Mouse (Mus musculus) embryonic fibroblast, embryonic 13.5 days (primary cell): ENCODE data around the gene Gm20388. TPM values are rescaled to one million over a fixed set of nuclear protein-coding genes. Genes with fewer than 3 reads are reported as not detected.

Experiments
- H3K27ac ChIP-seq: 2 replicates; pipeline ENCODE4 v1.5.1; 2012; ENCODE audit warnings: low read length, control low read depth, inconsistent platforms; ENCODE audit not compliant: insufficient read depth
- H3K4me1 ChIP-seq: 2 replicates; pipeline ENCODE4 v1.6.1; 2011; ENCODE audit warnings: low read length; ENCODE audit not compliant: control insufficient read depth, insufficient read depth
- H3K4me3 ChIP-seq: 2 replicates; pipeline ENCODE4 v1.5.1; 2011; ENCODE audit warnings: mild to moderate bottlenecking, control low read depth, low read length; ENCODE audit not compliant: insufficient read depth
- CTCF ChIP-seq: IDR thresholded peaks from 2 replicates; pipeline ENCODE4 v1.5.1; 2011; ENCODE audit warnings: mild to moderate bottlenecking, control low read depth, low read length, moderate library complexity, borderline replicate concordance; ENCODE audit not compliant: insufficient read depth
- POLR2A ChIP-seq: IDR thresholded peaks from 2 replicates; pipeline ENCODE4 v1.6.1; 2011; ENCODE audit warnings: low read depth, mild to moderate bottlenecking, control low read depth, low read length, moderate library complexity
- polyA plus RNA-seq: library from polyadenylated mRNA; stranded (reverse); fragments of >200 nt; gene quantifications from 2 replicates; pipeline ENCODE4 v1.2.4, GENCODE M21; 2011; ENCODE audit warnings: low read depth; ENCODE audit not compliant: missing spikeins, insufficient read length

The Gm20388 gene
- polyA plus RNA-seq, 1 experiment = 82.8 TPM

DNA sequence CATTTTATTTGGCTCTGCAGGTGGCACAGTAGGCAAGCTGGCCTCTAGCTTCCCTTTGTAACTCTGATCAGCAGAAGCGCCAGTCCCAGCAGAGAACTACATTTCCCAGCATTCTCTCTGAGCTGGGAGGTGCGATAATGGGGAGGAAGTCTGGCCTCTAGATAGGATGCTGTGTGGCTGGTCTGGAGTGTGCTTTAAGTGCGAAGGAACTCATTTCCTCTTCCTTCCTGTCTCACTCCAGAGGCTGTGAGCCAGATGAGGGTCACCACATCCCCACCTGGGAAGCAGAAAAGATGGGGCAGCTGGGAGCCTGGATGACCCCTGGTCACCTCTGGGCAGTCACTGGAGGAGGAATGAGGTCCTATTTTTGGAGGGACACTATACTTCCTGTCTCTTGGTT is 1265.7 kb downstream of the Gm20388 start:
- no peak overlapping the region for H3K27ac ChIP-seq
- no peak for TF ChIP-seq CTCF
- no peak for TF ChIP-seq POLR2A
- no peak overlapping the region for H3K4me3 ChIP-seq
- H3K4me1 ChIP-seq = no peaks in the 10 kb centered on the region

DNA sequence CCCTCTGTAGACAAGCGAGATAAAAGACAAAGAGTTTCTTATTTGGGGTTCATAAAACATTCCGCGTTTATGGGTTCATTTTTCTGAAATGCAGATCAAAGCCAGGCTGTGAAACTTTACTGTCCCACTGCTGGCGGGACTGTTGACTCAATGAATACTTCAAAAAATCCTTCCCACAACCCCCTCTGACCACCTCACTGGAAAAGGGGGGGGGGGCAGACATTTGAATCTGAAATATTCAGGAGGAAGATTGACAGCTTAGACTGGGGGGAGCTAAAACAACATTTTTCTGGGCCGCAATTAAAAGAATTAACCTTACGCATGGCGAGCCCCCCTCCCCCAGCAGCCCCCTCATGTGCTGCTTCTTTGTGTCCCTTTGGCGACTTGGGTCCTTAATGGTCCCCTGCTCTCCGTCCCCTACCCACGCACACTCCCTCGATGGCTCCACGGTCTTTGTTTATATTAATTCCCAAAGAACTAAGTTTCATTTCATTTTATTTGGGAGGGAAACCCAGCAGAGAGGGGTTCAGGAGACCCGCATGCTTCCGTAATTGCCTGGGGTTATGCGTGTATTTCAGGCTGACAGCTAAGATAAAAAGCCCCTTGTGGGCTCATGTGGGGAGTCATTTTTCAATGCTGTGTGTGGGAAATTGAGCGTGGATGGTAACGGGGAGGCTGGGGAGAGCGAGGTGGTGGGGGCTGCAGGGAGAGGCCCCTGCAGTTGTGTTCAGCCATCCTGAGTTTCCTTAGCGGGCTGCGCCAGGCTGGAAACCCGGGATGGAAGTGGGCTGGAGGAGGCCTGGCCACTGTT is 1270.0 kb downstream of the Gm20388 start:
- no peak overlapping the region for H3K4me3 ChIP-seq
- TF ChIP-seq POLR2A (no peak), CTCF (no peak)
- H3K27ac ChIP-seq = no peak overlapping the region
- no peaks in the 10 kb centered on the region for H3K4me1 ChIP-seq

DNA sequence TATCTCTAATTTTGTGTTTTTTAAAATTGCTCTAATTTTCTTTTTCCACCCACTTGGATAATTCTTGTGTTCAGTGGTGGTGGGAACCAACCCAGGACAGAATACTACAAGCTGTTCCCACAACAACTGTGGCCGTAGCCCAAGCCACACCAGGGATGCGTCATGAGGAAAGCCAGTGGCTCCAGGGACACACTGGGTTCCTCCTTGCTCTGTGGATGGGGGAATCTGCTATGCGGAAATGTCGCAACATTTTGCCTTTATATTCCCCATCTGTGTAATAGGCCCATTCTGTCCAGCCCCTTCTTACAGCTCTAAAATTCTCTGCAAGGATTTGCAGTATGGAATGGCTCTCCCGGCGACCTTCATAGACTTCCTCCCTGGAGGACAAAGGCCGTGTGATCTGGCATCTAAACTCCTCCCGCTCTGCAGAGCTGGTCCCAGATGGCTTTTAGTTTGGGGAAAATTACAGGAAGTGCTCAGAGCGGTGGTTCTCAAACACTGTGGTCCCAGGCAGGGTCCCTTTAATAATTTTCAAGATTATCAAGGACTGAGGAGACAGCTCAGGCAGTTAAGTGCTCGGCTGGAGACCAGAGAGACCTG is 1270.7 kb downstream of the Gm20388 start:
- TF ChIP-seq CTCF (no peak), POLR2A (no peak)
- H3K4me3 ChIP-seq = no peak overlapping the region
- no peak overlapping the region for H3K27ac ChIP-seq
- no peaks in the 10 kb centered on the region for H3K4me1 ChIP-seq

DNA sequence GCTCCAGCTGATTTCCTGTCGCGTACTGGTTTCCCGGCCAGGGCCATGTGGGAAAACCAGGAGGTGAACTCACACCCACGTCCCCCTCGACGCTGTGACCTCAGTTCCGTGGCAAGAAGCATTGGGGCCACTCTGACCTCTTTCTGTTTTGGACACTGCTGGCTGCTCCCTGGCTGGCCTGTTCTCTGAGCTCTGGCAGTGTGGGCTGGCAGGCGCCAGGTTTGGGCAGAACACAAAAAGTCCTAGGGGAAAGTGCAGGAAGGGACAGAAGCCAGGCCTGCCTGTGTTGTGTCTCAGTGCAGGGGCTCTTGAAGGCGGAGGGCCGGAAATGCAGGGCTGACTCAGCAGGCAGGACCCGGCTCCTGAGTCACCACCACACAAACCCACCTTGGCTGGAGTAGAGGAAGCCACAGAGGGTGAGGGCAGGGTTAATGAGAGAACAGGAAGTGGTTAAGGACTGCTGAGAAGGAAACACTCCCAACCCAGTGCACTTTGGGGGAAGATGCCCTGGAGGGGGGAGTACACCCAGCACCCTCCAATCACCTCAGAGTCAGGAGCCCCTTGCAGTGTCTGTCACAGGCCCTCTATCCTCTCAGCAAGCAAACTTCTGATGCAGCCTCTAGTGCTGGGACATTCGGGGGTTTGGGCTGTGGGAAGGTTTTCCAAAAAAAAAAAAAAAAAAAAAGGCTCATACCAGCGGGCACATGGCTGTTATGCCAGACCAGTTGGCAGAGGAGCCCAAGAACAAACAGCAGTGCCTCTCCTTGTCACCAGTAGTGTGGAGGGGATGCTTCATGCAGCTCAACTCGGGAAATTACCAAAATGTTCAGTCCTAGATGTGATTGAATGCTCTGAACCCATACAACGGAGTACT is 1277.1 kb downstream of the Gm20388 start:
- H3K27ac ChIP-seq = peak overlapping the region; percentile 74

DNA sequence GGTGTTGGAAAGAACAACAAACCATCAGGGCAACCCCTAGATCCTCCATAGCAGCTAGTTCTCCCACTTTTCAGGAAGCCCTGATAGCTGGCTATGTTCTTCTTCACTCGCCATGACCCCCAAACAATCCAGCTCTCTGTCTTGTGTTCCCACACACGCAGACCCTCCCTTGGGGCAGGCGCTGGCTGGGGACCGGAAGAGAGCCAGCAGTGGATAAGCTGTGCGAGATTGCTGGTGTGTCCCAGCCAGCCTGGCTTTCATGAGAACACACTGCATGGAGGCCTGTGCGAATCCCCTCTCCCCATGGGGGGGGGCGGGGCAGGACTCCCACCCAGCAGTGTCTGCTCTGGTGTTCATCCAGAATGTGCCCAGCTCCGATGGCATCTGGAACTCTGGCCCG is 1278.4 kb downstream of the Gm20388 start:
- 0 out of 2 replicates have a peak, but pooled peaks cover 2% of the 10 kb centered on the region for H3K4me1 ChIP-seq
- H3K4me3 ChIP-seq = no peak overlapping the region
- H3K27ac ChIP-seq = no peak overlapping the region
- TF ChIP-seq POLR2A (no peak), CTCF (no peak)

More for the DNA sequence above, 1277.1 kb downstream of the Gm20388 start:
- TF ChIP-seq CTCF (no peak), POLR2A (no peak)
- Histone ChIP-seq H3K4me3 (no peak overlapping the region), H3K4me1 (0 out of 2 replicates have a peak, but pooled peaks cover 2% of the 10 kb centered on the region)

DNA sequence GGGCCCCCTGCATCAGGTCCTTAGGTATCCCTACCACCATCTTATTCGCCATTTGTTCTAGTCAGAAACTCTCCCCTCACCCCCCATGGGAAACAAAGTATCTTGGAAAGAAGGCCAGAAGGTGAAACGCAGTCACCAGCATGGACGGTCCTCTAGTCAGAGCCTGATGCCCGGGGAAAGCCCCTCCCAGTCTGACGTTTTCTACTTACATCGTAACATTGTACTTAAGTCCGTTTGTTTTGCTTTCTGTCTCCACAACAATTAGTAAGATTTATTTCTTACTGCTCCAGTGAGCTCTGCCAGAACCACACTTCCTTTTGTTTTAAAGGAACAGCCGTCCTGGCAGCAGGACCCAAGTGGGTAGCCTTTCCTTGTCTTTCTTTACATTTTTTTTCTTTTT is 1281.8 kb downstream of the Gm20388 start:
- no peak overlapping the region for H3K27ac ChIP-seq
- peaks cover 3% of the 10 kb centered on the region; the same call in 1 of the 2 replicates for H3K4me1 ChIP-seq
- H3K4me3 ChIP-seq = no peak overlapping the region
- no peak for TF ChIP-seq POLR2A
- no peak for TF ChIP-seq CTCF

DNA sequence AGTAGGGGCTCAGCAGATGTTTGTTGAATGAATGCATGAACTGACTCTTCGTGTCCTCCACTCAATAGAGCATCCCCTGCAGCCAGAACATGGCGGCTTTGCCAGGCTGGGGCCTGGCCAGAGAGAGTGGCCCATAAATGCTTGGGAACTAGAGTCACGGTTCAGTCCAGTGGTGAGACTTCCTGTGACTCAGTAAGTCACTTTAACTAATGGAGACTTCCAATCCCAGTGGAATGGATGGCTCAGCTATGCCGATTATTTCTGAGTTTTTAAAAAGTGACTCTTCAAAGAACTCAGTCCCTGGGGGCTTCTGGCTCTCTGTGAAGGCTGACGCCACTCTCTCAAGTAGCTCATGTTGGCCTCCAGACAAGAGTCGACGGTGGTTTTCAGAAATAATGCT is 1285.3 kb downstream of the Gm20388 start:
- Histone ChIP-seq H3K4me3 (no peak overlapping the region), H3K27ac (peak overlapping the region; percentile 72), H3K4me1 (peaks cover 2% of the 10 kb centered on the region; the same call in 1 of the 2 replicates)
- no peak for TF ChIP-seq CTCF
- TF ChIP-seq POLR2A = no peak

DNA sequence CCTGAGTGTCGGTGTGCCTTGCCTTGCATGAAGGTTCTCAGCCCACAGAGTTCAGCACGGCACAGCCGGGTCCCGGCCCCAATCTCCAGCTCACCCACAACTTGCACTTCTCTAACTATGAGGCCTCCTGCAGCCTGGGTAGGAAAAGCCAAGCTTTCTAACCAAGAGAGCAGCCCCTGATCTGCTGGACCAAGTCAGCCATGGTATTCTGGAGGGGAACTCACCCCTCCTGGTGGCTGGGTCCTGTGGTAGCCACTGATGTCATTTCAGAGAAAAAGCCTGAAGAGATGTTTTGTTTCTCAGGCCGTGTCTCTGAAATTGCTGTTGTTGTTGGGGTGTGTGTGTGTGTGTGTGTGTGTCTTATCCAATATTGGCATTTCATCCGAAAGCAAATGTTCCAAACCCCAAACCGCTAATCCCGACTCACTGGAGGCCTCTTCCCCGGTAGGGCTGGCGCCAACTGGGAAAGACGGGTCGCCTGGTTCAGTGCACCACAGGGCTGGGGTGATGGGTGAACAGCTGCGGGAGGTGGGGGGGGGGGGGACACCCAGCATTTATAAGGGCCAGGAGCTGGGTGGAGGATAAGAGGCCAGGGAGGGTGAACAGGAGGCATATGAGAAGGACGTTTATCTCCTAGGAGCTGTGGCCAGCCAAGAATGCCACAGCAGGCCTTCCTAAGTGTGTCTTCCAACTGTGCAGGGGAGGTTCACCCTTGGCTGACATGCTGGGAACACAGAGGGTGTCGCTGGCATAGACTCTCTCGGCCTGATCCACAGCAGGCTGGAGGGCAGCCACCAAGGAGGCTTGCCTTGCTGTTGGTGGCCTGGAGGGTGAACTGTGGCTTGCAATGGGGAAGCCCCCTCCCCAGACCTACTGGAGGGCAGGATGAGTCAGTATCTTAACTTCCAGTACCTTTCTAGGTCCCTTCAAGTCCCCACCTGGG is 1286.4 kb downstream of the Gm20388 start:
- TF ChIP-seq CTCF (no peak), POLR2A (no peak)

DNA sequence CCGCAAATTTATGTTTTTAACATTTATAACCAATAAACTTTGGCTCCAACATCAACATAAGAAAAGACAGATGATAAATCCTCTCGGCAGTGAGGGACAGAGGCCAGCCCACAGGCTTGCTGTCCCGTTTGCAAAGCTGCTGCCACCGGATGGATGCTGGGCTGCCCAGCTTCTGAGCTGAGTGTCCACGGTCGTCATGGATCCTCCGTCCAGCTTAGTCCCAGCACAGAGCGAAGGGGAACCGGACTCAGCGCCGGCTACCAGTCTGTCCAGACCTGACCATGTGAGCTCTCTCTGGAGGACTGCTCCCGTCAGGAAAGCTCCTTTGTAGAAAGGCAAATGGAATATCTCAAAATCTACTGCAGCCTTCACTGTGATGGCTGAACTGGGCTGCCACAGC is 1289.4 kb downstream of the Gm20388 start:
- H3K27ac ChIP-seq = no peak overlapping the region
- TF ChIP-seq CTCF = no peak
- no peak for TF ChIP-seq POLR2A

More for the DNA sequence above, 1286.4 kb downstream of the Gm20388 start:
- Histone ChIP-seq H3K4me1 (peaks cover 2% of the 10 kb centered on the region; the same call in 1 of the 2 replicates), H3K4me3 (no peak overlapping the region), H3K27ac (peak overlapping the region; percentile 72)

More for the DNA sequence above, 1289.4 kb downstream of the Gm20388 start:
- H3K4me3 ChIP-seq = no peak overlapping the region
- peaks cover 2% of the 10 kb centered on the region; the same call in 1 of the 2 replicates for H3K4me1 ChIP-seq
